Mouse (Mus musculus) megakaryocyte, embryonic 14.5 days (primary cell): ENCODE results near the gene 5830411N06Rik.

Experiments used
- FLI1 ChIP-seq: IDR thresholded peaks from 2 replicates; pipeline ENCODE4 v1.6.1; 2012; ENCODE audit warnings: low read length, inconsistent platforms, mixed read lengths
- GATA1 ChIP-seq: IDR thresholded peaks from 3 replicates; pipeline ENCODE4 v1.6.1; 2012; ENCODE audit warnings: mixed read lengths, low read length, inconsistent platforms, borderline replicate concordance

GRCm38 (mm10) chr7:140219268-140219667 lies 27.8 kb upstream of the 5830411N06Rik start:
- TF ChIP-seq GATA1, result no peak
- TF ChIP-seq FLI1, result no peak
